Mouse (Mus musculus): Measurements from ENCODE around the gene Uggt2. TPM values are rescaled to one million over a fixed set of nuclear protein-coding genes. Genes with fewer than 3 reads are reported as not detected.
A peak's percentile ranks its signal among the peaks of the same experiment; 100 is the strongest.

Uggt2 gene
- polyA plus RNA-seq, 1 experiment: 34.1 TPM

DNA sequence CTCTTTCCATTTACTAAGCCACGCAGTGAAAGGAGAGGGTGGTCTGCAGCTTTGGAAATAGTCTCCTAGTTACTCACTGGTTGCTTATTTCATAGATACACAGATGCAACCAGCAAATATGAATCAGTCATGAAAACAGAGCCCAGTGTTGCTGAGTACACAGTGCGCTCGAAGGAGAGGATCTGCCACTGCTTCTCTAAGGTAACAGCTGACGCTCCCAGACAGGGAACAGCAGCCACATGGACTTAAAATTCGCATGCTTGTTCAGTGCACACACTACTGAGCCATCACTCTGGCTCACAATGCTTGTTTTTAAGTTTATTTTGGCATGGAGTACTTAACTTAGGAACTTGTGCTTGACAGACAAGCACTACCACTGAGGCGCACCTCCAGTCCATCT lies 127.0 kb downstream of the Uggt2 start:
- TF ChIP-seq POLR2A (IDR thresholded peaks at IDR 0.05; ENCODE audit: low read depth, low read length) (no peak), CTCF (IDR thresholded peaks at IDR 0.05; ENCODE audit: borderline replicate concordance, insufficient read depth, low read length) (no peak)
- no peak overlapping the region for H3K4me3 ChIP-seq (ENCODE audit: insufficient read depth, low read length)
- H3K4me1 ChIP-seq (ENCODE audit: control insufficient read depth, insufficient read depth, low read length): no peaks in the 10 kb centered on the region
- H3K27ac ChIP-seq (ENCODE audit: insufficient read depth, low read length): no peak overlapping the region

DNA sequence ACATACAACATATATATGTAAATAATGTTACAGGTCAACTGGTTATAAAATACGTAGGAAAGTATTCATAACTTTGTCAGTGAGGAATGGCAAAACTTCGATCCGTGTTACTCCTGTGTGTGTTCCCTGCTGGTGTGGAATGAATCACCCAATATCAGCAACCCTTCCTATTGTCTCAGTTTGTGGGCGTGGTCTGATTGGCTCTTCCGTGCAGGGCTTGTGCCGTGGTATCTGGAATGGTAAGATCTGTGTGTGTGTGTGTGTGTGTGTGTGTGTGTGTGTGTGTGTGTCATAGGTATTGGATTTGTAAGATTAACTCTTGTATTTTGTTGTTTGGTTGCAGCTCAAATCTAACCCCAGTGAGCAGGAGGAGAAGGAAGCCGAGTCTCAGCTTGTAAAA lies 131.6 kb downstream of the Uggt2 start:
- Histone ChIP-seq H3K4me3 (ENCODE audit: insufficient read depth, low read length) (no peak overlapping the region), H3K27ac (ENCODE audit: insufficient read depth, low read length) (no peak overlapping the region), H3K4me1 (ENCODE audit: control insufficient read depth, insufficient read depth, low read length) (no peaks in the 10 kb centered on the region)
- TF ChIP-seq POLR2A (IDR thresholded peaks at IDR 0.05; ENCODE audit: low read depth, low read length): no peak
- no peak for TF ChIP-seq CTCF (IDR thresholded peaks at IDR 0.05; ENCODE audit: borderline replicate concordance, insufficient read depth, low read length)

DNA sequence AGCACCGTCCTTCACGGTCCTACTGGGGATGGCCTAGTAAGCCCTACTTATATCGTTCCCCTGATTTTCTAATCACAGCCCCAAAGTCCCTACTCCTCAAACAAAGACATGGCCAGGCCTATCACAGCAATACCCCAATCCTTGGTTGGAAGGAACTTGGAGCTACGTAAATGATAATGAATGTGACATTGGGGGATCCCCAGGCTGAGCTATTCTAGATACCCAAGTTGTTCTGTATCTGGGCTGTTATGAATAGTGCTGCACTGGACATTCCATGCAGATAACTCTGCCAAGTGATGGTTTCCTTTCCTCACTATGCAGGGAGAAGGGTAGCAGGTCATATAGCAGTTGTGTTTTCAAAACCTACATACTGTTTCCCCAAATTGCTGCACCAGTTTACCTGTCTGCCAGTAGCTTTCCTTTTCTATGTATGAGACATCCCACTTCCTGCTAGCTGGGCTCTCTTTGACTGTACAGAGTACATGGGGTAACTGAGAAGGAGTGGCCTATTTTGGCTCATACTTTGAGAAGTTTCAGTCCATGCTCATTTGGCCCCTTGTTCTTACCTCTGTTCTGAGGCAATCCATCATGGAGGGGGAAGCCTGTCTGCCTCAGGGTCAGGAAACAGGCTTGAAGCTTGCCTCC lies 133.8 kb downstream of the Uggt2 start:
- TF ChIP-seq CTCF (IDR thresholded peaks at IDR 0.05; ENCODE audit: borderline replicate concordance, insufficient read depth, low read length): no peak
- TF ChIP-seq POLR2A (IDR thresholded peaks at IDR 0.05; ENCODE audit: low read depth, low read length): no peak
- no peak overlapping the region for H3K27ac ChIP-seq (ENCODE audit: insufficient read depth, low read length)
- no peaks in the 10 kb centered on the region for H3K4me1 ChIP-seq (ENCODE audit: control insufficient read depth, insufficient read depth, low read length)
- H3K4me3 ChIP-seq (ENCODE audit: insufficient read depth, low read length): no peak overlapping the region

DNA sequence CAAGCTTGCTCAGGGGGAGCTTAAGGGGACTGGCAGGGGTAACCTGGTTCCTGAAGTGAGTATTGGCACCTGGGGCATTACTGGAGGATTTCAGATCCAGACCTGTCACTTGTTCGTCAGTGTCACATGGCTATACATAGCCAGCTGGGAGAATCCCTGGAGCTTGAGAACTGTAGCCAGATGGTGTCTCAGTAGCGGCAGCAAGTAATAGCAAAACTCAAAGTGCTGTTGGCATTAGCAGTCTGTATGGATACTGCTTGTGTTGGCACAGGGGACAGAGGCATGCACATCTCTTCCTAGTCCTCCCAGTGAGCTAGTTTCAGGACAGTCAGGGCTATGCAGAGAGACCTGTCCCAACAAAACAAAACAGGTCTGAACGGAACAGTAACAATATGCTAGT lies 141.2 kb downstream of the Uggt2 start:
- Histone ChIP-seq H3K4me1 (ENCODE audit: control insufficient read depth, insufficient read depth, low read length) (no peaks in the 10 kb centered on the region), H3K27ac (ENCODE audit: insufficient read depth, low read length) (no peak overlapping the region), H3K4me3 (ENCODE audit: insufficient read depth, low read length) (no peak overlapping the region)
- TF ChIP-seq CTCF (IDR thresholded peaks at IDR 0.05; ENCODE audit: borderline replicate concordance, insufficient read depth, low read length) (no peak), POLR2A (IDR thresholded peaks at IDR 0.05; ENCODE audit: low read depth, low read length) (no peak)

- TF ChIP-seq CTCF (IDR thresholded peaks at IDR 0.05; ENCODE audit: borderline replicate concordance, insufficient read depth, low read length) (no peak), POLR2A (IDR thresholded peaks at IDR 0.05; ENCODE audit: low read depth, low read length) (no peak)
- no peak overlapping the region for H3K4me3 ChIP-seq (ENCODE audit: insufficient read depth, low read length)
- H3K27ac ChIP-seq (ENCODE audit: insufficient read depth, low read length): no peak overlapping the region
- peaks cover 3% of the 10 kb centered on the region; the same call in 1 of the 2 replicates for H3K4me1 ChIP-seq (ENCODE audit: control insufficient read depth, insufficient read depth, low read length)
Observed at GRCm38 (mm10) chr14:118951912-118952583, 147.2 kb downstream of the Uggt2 start.

GRCm38 (mm10) chr14:118948841-118949240 lies 150.4 kb downstream of the Uggt2 start:
- no peak overlapping the region for H3K27ac ChIP-seq (ENCODE audit: insufficient read depth, low read length)
- peaks cover 3% of the 10 kb centered on the region; the same call in 1 of the 2 replicates for H3K4me1 ChIP-seq (ENCODE audit: control insufficient read depth, insufficient read depth, low read length)
- no peak for TF ChIP-seq POLR2A (IDR thresholded peaks at IDR 0.05; ENCODE audit: low read depth, low read length)
- TF ChIP-seq CTCF (IDR thresholded peaks at IDR 0.05; ENCODE audit: borderline replicate concordance, insufficient read depth, low read length): no peak
- no peak overlapping the region for H3K4me3 ChIP-seq (ENCODE audit: insufficient read depth, low read length)

DNA sequence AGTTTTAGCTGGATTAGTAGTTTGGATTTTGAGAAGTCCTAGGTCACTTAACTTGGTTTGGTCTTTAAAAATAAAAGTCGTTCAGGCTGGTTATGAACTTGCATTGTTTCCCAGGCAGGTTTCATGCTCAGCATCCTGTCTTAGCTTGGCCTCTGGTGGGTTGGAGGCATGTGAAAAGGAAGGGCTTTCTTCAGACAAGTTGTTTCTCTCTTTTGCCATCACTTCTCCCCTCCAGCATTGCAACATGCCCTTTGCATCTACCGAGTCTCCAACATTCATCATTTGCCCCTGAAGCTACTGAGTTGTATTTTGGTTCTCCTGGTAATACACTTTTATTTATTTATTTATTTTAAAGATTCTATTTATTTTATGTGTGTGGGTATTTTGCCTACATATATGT lies 154.5 kb downstream of the Uggt2 start:
- H3K27ac ChIP-seq (ENCODE audit: insufficient read depth, low read length): no peak overlapping the region
- no peak overlapping the region for H3K4me3 ChIP-seq (ENCODE audit: insufficient read depth, low read length)
- H3K4me1 ChIP-seq (ENCODE audit: control insufficient read depth, insufficient read depth, low read length): peaks cover 13% of the 10 kb centered on the region
- TF ChIP-seq CTCF (IDR thresholded peaks at IDR 0.05; ENCODE audit: borderline replicate concordance, insufficient read depth, low read length): no peak
- TF ChIP-seq POLR2A (IDR thresholded peaks at IDR 0.05; ENCODE audit: low read depth, low read length): no peak

GRCm38 (mm10) chr14:118942076-118942475 lies 157.2 kb downstream of the Uggt2 start:
- H3K4me1 ChIP-seq (ENCODE audit: control insufficient read depth, insufficient read depth, low read length): peaks cover 14% of the 10 kb centered on the region
- no peak overlapping the region for H3K27ac ChIP-seq (ENCODE audit: insufficient read depth, low read length)
- no peak for TF ChIP-seq CTCF (IDR thresholded peaks at IDR 0.05; ENCODE audit: borderline replicate concordance, insufficient read depth, low read length)

GRCm38 (mm10) chr14:118940796-118941495 lies 158.3 kb downstream of the Uggt2 start:
- Histone ChIP-seq H3K4me1 (ENCODE audit: control insufficient read depth, insufficient read depth, low read length) (peaks cover 14% of the 10 kb centered on the region), H3K4me3 (ENCODE audit: insufficient read depth, low read length) (no peak overlapping the region), H3K27ac (ENCODE audit: insufficient read depth, low read length) (no peak overlapping the region)
- no peak for TF ChIP-seq POLR2A (IDR thresholded peaks at IDR 0.05; ENCODE audit: low read depth, low read length)
- TF ChIP-seq CTCF (IDR thresholded peaks at IDR 0.05; ENCODE audit: borderline replicate concordance, insufficient read depth, low read length): no peak

More at GRCm38 (mm10) chr14:118942076-118942475, 157.2 kb downstream of the Uggt2 start:
- H3K4me3 ChIP-seq (ENCODE audit: insufficient read depth, low read length): no peak overlapping the region

DNA sequence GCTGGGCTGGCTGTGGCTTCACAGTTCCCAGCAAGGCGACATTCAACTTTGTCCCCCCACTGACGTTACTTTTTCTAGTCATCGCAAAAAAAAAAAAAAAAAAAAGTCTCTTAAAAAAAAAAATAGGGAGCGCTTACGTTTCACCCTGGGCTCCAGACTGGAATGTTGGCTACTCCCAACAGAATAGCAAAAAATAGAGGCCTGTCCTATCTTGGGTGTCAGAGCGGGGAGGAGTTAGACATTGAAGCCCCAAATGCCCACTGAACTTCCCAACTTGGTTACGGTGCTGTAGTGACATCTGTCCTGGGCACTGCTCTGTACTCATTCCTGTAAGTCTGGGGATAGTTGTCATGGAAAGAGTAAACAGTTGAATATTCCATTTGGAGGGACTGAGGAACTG lies 160.7 kb downstream of the Uggt2 start:
- peaks cover 14% of the 10 kb centered on the region for H3K4me1 ChIP-seq (ENCODE audit: control insufficient read depth, insufficient read depth, low read length)
- TF ChIP-seq POLR2A (IDR thresholded peaks at IDR 0.05; ENCODE audit: low read depth, low read length): no peak
- TF ChIP-seq CTCF (IDR thresholded peaks at IDR 0.05; ENCODE audit: borderline replicate concordance, insufficient read depth, low read length): no peak
- H3K4me3 ChIP-seq (ENCODE audit: insufficient read depth, low read length): peak overlapping the region; percentile 87
- peak overlapping the region; percentile 86 for H3K27ac ChIP-seq (ENCODE audit: insufficient read depth, low read length)
